Mouse (Mus musculus) spleen, adult 2 months (tissue): ENCODE data around the gene Rps19bp1.

Experiments used
- CTCF ChIP-seq: fragments of 200-500 bp; IDR thresholded peaks from 2 replicates; pipeline ENCODE4 v1.5.1; 2011; ENCODE audit warnings: mild to moderate bottlenecking, inconsistent platforms; ENCODE audit not compliant: insufficient read depth, insufficient read length, insufficient replicate concordance; ENCODE audit errors: extremely low read depth
- POLR2A ChIP-seq: fragments of 200-500 bp; IDR thresholded peaks from 2 replicates; pipeline ENCODE4 v1.6.1; 2011; ENCODE audit warnings: low read depth, low read length, inconsistent platforms

GRCm38 (mm10) chr15:80228071-80228800 is 35.9 kb downstream of the Rps19bp1 start:
- TF ChIP-seq CTCF (no peak), POLR2A (no peak)
